Mouse (Mus musculus): ENCODE measurements around the gene Pcyox1. TPM values are rescaled to one million over a fixed set of nuclear protein-coding genes. Genes with fewer than 3 reads are reported as not detected.
"Not testable (repeated sequence)": the region's sequence is repeated elsewhere in the genome, so short reads cannot be mapped to it uniquely, and the experiment has no call there.

Pcyox1 gene
- total RNA-seq, 2 experiments from 2014 or later: 114 TPM

DNA sequence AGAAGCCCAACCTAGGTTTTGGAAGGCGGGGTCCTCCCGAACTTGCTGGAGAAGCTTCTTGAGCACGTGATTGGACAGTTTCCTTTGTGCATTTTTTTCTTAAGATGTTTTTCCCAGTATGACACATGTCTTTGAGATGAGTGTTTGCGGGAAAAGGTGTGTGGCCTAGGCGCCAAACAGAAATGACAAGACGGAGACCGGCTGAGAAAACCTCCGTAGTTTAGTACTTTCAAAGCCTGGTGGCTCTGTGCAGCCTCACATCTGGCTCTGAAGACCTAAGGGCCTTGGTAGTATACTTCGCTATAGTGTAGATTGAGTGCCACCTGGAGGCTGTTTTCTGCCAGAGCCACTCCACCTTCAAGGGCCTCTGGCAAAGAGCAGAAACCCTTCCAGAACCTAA lies 4.0 kb upstream of the Pcyox1 start:
- DNase-seq (ENCODE audit: extremely low spot score in 1 of 2, low spot score in 2 of 2): peak; percentile 53 to 77
- intact Hi-C loops (cut with DNase I): loop anchor here (5.0 to 10.0 kb wide), 2 partner anchors 34 to 456 kb away; partner anchors contain the start of gene Fam136a

DNA sequence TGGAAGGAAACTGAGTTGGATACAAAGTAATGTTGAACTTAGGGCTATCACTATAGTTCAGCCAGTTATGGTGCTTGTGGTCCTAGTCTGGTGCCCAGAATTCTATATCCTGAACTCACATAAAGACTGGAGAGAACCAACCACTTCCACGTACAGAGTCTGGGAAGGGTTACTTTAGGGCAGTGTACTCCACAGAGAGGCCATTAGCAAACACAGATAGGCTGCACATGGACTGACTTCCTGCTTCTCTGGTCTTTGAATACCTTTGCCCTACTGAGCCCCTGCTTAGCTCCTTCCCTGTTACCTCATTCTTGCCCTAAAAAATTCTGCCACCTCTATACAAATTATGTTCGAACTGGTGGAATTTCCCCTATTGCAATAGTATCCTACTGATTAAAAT lies 3.0 kb upstream of the Pcyox1 start:
- intact Hi-C loops (cut with DNase I): loop anchor here (5.0 to 10.0 kb wide), 2 partner anchors 33 to 455 kb away; partner anchors contain the start of gene Fam136a
- no peak for DNase-seq (ENCODE audit: extremely low spot score in 1 of 2, low spot score in 2 of 2)

DNA sequence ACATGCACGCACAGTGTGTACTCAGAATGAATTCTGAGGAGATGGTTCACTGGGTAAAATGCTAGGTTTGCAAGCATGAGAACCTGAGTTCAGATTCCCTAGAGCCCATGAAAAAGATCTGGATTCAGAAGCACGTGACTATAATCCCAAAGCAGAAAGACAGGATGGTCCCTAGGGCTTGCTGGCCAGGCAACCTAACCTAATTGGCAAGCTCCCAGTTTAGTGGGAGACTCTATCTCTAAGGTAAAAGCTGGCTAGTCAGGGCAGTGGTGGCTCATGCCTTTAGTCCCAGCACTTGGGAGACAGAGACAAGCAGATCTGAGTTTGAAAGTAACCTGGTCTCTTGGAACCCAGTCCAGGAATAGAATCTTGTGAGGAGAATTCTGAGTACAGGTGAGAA lies 2.0 kb upstream of the Pcyox1 start:
- no peak for DNase-seq (ENCODE audit: extremely low spot score in 1 of 2, low spot score in 2 of 2)
- intact Hi-C loops (cut with DNase I): no loop called here

DNA sequence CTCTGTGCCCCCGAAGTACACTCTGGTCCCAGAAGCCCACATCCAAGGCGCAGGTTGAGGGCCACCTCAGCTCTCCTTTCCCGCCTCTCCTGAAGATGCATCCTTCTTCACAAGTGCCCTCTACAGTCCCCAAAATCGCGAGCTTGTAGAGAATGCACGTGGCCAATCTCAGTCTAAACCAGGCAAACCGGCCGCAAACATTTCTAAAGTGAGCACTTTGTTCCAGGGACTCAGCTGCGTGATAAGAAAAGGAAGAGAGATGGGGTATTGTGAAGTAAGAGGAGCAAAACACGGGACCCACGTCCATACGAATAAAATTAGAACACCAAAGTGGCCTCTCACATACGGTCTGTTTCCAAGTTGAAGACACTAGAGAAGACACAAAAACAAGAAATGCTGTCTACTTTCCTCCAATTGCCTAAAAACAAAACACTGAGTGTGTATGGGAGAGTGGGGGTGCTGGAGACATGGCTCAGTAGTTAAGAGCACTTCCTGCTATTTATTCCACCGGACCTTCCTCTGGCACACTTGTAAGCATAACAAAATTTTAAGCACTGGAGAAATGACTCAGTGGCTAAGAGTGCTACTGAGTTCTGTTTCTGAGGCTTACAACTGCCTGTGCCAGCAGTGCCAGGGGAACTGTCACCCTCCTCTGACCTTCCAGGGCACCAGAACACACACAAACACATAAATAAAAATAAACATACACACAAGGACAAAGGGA lies 465 bp upstream of the Pcyox1 start:
- DNase-seq (ENCODE audit: extremely low spot score in 1 of 2, low spot score in 2 of 2): no peak
- intact Hi-C loops (cut with DNase I): no loop called here

DNA sequence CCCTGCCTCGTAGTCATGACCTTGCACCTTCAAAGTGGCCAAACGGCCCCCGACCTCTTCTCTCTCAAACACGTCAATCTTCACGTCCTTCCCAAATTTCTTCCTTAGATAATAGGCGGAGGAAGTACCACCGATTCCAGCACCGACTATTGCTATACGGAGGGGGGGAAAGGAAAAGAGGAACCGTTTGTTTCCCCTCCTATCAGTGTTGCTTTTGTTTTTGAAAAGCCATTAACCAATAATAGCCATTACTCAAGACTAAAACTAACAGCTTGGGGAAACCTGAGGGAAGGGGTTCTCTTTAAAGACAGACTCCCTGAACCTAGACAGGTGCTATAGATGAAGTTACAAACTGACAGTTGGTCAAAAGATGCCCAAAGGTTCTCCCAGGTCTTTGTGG lies 985 bp downstream of the Pcyox1 start:
- DNase-seq (ENCODE audit: extremely low spot score in 1 of 2, low spot score in 2 of 2): no peak
- intact Hi-C loops (cut with DNase I): no loop called here

DNA sequence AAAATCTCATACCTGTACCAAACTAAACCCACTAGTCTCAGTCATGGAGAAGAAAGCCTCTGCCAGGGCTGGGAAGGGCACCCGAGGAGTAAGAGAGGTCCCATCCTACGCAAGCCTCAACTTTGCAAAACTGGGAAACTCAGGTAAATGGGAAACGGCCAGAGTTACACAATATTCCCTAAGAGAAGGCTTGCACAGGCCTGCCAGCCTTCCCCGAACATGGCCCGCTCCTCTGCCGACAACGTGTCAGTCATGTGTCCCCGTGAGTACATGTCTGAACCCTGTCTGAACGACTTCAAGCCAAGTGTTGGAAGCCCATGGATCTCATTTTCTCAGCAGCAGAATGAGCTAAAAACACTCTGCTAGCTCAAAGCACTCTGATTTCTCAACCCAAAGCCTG lies 1.9 kb downstream of the Pcyox1 start:
- no peak for DNase-seq (ENCODE audit: extremely low spot score in 1 of 2, low spot score in 2 of 2)
- intact Hi-C loops (cut with DNase I): no loop called here

DNA sequence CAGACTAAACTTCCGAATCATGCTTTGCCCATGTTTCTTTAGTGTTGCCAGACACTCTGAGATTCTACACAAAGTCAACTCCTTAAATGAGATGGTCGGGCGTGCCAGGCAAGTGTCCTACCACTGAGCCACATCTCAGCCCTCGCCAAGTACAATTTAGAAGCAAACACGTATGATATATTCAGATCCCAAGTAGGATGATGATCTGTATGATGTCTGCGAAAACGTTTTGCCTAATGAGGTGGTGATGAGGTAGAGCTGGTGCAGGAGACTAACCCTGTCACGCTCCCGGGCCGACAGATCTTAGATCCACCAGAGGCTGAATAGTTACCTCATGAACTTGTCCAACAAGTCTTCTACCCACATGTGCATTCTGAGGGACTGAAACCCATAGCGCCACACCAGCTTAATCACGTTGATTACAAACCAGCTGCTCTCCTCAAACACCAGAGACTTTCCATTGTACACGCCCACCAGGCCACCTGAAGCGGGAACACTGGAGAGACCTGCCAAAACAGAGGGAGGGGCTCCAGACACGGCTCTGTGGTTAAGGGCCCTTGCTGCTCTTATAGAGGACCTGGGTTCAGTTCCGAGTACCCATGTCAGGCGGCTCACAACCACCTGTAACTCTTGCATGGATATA lies 2.8 kb downstream of the Pcyox1 start:
- intact Hi-C loops (cut with DNase I): no loop called here
- DNase-seq (ENCODE audit: extremely low spot score in 1 of 2, low spot score in 2 of 2): no peak

DNA sequence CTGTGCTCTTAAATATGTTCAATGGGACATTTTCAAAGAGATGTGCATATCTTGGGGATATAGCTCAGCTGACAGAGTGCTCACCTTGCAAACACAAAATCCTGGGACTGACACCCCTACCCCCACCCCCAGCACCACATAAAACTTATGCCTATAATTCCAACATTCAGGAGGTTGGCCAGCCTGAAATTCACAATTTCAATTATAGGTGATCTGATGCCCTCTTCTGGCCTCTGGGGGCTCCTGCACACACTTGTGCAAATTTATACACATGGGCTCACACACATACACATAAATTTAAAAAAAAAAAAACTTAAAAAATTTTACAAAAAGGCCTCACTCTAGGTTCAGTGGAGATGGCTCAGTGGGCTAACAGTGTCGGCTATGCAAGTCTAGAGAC lies 3.8 kb downstream of the Pcyox1 start:
- DNase-seq (ENCODE audit: extremely low spot score in 1 of 2, low spot score in 2 of 2): no peak
- intact Hi-C loops (cut with DNase I): no loop called here

DNA sequence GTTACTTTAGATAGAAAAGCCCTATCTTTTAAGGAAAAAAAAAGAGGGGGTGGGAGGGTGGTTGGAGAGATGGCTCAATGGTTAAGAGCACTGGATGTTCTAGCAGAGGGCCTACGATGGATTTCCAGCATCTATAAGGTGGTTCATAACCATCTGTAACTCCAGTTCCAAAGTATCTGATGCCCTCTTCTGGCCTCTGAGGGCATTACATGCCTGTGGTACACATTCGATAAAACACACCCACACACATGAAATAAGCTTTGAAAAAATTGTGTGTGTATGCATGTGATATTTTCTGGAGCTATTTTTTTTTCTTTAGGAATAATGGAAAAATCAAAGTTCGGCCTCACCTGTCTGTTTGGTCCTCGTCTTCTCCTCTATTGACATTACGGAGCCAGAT lies 5.6 kb downstream of the Pcyox1 start:
- intact Hi-C loops (cut with DNase I): no loop called here
- no peak for DNase-seq (ENCODE audit: extremely low spot score in 1 of 2, low spot score in 2 of 2)

DNA sequence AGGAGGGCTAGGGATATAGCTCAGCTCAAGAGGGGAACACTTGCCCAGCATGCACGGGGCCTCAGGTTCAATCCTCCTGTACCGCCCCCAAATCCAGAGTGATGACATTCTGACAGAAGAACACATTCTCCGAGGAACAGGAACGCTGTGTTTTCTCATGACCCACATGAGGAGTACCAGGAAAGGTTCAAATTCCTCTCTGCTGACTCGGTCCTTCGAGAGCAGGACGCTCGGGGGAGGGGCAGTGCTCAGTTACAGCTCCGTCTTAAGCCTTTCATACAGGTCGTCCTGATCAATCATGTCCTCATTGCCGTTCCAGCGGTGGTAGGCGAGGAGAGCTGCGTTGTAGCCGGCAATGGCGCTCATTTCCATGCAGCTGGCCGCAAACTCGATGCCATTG lies 8.5 kb downstream of the Pcyox1 start:
- no peak for DNase-seq (ENCODE audit: extremely low spot score in 1 of 2, low spot score in 2 of 2)
- intact Hi-C loops (cut with DNase I): no loop called here

DNA sequence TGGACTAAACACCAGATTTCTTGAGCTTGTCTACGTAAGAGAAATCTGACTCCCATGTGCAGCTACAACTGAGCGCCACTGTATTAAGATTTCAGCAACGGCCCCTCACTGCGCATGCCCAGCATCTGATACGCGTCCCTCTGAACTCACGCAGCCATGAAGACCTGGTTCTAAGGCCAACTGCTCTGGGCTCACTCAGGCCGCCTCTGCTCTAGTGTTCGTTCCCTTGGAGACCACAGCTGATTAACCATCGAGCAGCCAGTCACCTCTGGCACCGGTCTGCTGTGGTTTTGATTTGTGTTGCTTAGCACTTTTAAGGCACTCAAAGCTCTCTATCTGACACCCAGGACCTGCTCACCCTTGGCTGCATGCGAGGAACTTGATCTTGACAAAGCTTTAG lies 9.6 kb downstream of the Pcyox1 start:
- intact Hi-C loops (cut with DNase I): no loop called here
- no peak for DNase-seq (ENCODE audit: extremely low spot score in 1 of 2, low spot score in 2 of 2)

DNA sequence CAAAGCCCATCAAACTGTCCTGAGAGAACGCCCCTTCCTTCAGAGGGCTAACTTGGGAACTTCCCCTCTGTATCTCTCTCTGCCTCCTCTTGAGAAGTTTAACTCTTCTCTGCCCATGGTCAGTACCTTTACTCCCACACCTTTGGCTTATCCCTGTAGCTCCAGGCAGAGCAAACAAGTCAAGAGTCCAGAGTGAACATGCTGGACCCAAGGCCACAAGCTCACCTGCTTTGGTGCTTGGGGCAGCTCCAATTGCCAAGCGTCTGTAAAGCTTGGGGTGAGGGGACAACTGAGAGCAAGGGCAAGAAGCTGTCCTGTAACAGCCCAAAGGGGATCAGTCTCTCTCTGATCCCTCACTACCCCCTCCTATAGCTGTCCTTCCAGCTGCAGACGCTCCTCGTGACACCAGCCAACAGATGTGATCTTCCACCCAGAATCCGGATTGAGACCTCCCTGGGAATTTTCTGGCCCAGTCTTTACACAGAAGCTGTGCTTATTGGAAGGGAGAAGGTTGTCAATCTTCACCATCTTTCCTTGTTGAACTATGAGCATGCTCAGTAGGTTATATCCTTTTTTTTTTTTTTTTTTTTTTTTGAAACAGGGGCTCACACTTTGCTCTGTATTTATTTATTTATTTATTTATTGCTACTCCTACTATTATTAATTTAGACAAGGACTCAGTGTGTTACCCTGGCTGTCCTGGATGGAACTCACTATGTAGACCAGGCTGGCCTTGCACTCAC lies 11.4 kb downstream of the Pcyox1 start:
- DNase-seq (ENCODE audit: extremely low spot score in 1 of 2, low spot score in 2 of 2): no peak
- intact Hi-C loops (cut with DNase I): no loop called here

DNA sequence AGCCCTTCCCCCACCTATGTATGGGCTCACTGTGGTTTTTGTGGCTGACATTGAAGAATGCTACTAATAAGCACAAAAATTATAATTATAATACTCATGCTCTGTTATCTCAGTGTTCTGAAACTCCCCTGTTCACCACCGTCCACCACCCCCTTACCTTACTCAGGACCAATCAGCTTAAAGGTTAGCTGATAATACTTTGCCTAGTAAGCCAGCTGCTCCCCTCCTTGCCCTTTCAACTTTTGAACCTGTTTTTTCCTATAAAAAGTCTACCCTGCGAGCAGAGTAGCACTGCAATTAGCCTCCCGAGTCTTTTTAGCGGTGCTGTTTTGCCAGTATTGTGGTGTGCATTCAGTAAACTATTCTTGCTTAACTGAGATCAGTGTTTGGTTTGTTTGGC lies 12.3 kb downstream of the Pcyox1 start:
- intact Hi-C loops (cut with DNase I): no loop called here

DNA sequence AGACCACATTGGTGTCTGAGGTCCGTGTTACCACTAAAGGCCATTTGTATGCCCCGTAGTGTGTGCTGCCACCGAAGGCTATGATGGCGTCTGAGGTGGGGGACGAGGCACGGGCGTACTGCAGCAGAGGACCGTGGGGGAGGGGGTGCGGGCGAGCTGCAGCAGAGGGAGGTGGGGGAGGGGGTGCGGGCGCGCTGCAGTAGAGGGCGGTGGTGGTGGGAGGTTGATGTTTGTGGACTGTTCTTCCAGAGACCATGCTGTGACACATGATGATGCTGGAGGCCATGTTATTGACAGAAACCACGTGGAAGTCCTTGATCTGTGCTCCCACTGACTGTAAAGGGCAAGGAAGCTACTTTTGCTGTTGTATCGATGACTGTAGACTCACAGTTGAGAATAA lies 13.6 kb downstream of the Pcyox1 start:
- intact Hi-C loops (cut with DNase I): no loop called here
- no peak for DNase-seq (ENCODE audit: extremely low spot score in 1 of 2, low spot score in 2 of 2)

More for the DNA sequence above, 12.3 kb downstream of the Pcyox1 start:
- no peak for DNase-seq (ENCODE audit: extremely low spot score in 1 of 2, low spot score in 2 of 2)

DNA sequence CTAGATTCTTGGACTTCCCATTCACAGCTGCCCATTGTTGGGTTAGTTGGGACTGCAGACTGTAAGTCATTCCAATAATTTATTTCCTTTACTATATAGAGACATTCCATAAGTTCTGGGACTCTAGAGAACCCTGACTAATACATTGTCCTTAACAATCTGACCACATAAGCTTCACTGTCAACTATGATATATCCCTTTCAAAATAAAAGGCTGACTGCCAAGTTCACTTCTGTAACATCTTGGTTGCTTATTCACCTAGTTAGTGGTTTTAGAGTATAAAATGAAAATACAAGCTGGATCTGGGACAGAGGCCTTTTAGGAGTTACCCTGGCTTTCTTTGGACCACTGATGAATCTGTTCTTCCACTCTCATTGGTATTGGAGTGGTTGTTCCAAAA lies 14.4 kb downstream of the Pcyox1 start:
- intact Hi-C loops (cut with DNase I): no loop called here

DNA sequence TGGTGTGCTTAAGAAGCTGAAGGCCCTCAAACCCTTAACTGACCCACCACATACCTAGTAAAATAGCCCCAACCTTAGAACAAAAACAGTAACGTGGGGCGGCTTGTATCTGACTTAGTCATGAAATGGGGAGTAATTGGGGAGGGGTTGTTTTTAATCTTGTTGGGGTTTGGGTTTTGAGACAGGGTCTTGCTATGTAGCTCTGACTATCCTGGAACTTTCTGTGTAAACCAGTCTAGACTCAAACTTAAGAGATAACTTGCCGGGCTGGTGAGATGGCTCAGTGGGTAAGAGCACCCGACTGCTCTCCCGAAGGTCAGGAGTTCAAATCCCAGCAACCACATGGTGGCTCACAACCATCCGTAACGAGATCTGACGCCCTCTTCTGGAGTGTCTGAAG lies 16.8 kb downstream of the Pcyox1 start:
- DNase-seq (ENCODE audit: extremely low spot score in 1 of 2, low spot score in 2 of 2); intact Hi-C loops (cut with DNase I): not testable (repeated sequence)

More for the DNA sequence above, 14.4 kb downstream of the Pcyox1 start:
- DNase-seq (ENCODE audit: extremely low spot score in 1 of 2, low spot score in 2 of 2): no peak

DNA sequence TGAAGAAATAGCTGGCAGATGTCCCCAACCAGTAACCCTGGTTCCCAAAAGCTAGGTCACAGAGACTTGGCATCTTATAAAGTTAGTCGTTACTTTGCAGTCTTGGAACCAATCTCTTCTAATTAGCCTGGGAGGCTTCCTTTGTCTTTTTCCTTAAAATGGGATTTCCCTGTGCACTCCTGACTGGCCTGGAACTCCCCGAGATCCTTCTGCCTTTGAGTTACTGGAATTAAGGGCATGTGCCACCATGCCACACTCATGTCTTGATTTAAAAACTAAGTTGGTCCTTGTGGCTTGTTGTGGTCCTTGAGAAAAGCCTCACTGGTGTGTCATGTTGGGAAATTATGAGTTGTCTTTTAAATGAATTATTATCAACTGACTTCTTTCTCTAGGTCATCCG lies 18.6 kb downstream of the Pcyox1 start:
- intact Hi-C loops (cut with DNase I): no loop called here
- no peak for DNase-seq (ENCODE audit: extremely low spot score in 1 of 2, low spot score in 2 of 2)

DNA sequence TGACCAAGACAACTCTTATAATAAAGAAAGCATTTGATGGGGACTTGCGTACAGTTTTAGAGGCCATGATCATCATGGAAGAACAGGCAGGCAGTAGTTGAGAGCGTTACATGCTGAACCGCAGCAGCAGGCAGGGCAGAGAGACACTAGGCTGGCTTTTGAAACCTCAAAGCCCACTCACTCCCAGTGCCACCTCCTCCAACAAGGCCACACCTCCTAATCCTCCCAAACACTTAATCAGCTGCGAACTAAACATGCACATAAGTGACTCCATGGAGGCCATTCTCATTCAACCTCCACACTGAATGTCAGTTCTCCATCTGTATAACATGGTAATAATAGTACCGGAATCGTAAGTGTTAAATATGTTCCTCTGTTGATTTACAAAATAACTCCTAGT lies 23.4 kb downstream of the Pcyox1 start:
- intact Hi-C loops (cut with DNase I): no loop called here
- no peak for DNase-seq (ENCODE audit: extremely low spot score in 1 of 2, low spot score in 2 of 2)

DNA sequence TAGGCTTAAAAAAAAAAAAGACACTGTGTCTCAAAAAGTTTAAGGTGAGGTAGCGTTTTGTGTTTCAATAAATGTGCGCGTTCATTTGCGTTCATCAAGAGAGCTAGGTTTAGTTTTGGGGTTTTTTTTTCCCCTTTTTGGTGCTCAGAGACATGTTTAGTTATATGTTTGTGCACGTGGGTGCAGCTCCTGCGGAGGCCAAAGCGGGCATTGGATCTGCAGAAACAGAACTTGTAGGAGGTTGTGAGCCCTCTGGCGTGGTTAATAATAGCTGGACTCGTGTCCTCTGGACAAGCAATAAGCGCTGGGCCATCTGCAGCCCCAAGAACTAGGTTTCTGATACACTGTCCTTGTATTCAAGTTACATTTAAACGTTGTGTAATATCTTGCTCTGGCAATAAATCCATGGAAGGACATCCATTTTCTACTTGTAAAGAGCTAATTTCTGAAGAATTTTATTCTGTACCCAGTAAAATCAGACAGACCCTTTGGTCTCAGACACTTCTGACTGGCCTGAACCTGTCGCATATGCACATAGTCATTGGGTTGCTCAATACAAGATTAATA lies 24.9 kb downstream of the Pcyox1 start:
- intact Hi-C loops (cut with DNase I): no loop called here
- no peak for DNase-seq (ENCODE audit: extremely low spot score in 1 of 2, low spot score in 2 of 2)
